Mouse (Mus musculus): ENCODE measurements around the gene Pcyt2. TPM values are rescaled to one million over a fixed set of nuclear protein-coding genes. Genes with fewer than 3 reads are reported as not detected.

The Pcyt2 gene
- not detected in 2 replicates for polyA plus RNA-seq (2012; ENCODE audit: insufficient read depth, insufficient read length, low replicate concordance, missing spikeins)

DNA sequence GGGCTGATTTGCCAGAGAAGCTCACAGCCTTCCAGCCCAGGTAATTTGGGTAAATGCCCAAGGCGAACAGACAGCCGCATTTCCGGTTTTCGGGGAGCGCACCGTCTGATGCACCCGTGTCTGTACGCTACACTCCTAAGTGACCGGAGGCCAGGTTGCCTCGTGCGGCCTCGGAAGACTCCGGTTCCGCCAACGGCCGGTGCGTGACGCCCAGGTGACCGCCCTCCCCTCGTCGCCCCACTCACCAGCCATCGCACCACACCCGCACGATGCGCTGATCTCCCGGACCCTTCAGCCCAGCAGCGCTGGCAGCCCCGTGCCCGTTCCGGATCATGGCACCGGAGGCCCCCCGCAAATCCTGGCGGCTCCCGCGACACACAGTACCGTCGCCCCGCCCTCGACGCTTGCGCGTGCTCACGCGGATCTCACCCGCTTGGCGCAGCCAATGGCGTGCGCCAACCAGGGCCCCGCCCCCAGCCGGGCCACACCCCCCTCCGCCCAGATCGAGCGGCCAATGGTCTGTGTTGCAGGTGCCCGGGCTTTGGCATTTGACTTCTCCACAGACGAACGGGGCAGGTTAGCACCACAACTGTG is at the start of gene Pcyt2:
Gene Pcyt2 (minus strand): TSS at position 418 of the 594 bp plus-strand sequence.
- no peak for TF ChIP-seq CTCF (IDR thresholded peaks at IDR 0.05; ENCODE audit: insufficient read depth, low read depth, low read length)
- peak; percentile 87 for TF ChIP-seq POLR2A (IDR thresholded peaks at IDR 0.05; ENCODE audit: insufficient read depth, low read depth, low read length)
- WGBS, result under 1% methylated on average over 56 of the region's 56 CpGs
- peaks cover 19% of the 10 kb centered on the region for H3K4me1 ChIP-seq (ENCODE audit: control insufficient read depth, insufficient read depth, low read length)
- H3K4me3 ChIP-seq (ENCODE audit: insufficient read depth, low read depth, low read length), result peak within 1 kb of the TSS; percentile 81
- H3K27ac ChIP-seq (ENCODE audit: insufficient read depth, low read depth, low read length), result peak within 1 kb of the TSS; percentile 59

GRCm38 (mm10) chr11:120666617-120667016 is 48.9 kb upstream of the Pcyt2 start:
- TF ChIP-seq POLR2A (IDR thresholded peaks at IDR 0.05; ENCODE audit: insufficient read depth, low read depth, low read length), result no peak
- TF ChIP-seq CTCF (IDR thresholded peaks at IDR 0.05; ENCODE audit: insufficient read depth, low read depth, low read length), result no peak
- H3K4me1 ChIP-seq (ENCODE audit: control insufficient read depth, insufficient read depth, low read length), result no peaks in the 10 kb centered on the region
- H3K27ac ChIP-seq (ENCODE audit: insufficient read depth, low read depth, low read length), result no peak overlapping the region
- WGBS, result 17% methylated on average over 3 of the region's 3 CpGs
- H3K4me3 ChIP-seq (ENCODE audit: insufficient read depth, low read depth, low read length), result no peak overlapping the region

DNA sequence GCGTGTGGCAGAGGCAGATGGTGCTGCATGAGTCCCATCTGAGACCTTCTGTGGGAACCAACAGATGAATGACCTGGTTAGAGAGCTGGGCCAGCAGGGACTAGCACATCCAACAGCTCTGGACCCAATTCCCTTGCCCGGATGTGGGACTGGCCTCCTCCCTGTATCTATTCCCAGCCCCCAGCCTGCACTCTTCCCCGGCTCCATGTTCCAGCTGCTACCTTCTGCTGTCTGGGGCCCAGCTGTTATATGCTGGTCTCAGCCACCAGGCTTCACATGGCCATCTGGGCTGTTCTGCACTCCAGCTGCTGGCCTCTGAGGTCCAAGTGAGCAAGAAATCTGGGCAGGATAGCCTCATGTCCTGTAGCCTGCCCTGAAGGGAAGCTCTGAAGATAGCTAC is 47.7 kb upstream of the Pcyt2 start:
- TF ChIP-seq CTCF (IDR thresholded peaks at IDR 0.05; ENCODE audit: insufficient read depth, low read depth, low read length) (no peak), POLR2A (IDR thresholded peaks at IDR 0.05; ENCODE audit: insufficient read depth, low read depth, low read length) (no peak)
- WGBS, result 88% methylated on average over 3 of the region's 3 CpGs
- H3K4me1 ChIP-seq (ENCODE audit: control insufficient read depth, insufficient read depth, low read length), result peaks cover 8% of the 10 kb centered on the region
- no peak overlapping the region for H3K27ac ChIP-seq (ENCODE audit: insufficient read depth, low read depth, low read length)
- H3K4me3 ChIP-seq (ENCODE audit: insufficient read depth, low read depth, low read length), result no peak overlapping the region

GRCm38 (mm10) chr11:120663714-120664113 is 46.0 kb upstream of the Pcyt2 start:
- WGBS, result 75% methylated on average over 5 of the region's 5 CpGs

GRCm38 (mm10) chr11:120662759-120663158 is 45.0 kb upstream of the Pcyt2 start:
- Histone ChIP-seq H3K4me1 (ENCODE audit: control insufficient read depth, insufficient read depth, low read length) (peaks cover 26% of the 10 kb centered on the region), H3K4me3 (ENCODE audit: insufficient read depth, low read depth, low read length) (no peak overlapping the region), H3K27ac (ENCODE audit: insufficient read depth, low read depth, low read length) (no peak overlapping the region)
- TF ChIP-seq POLR2A (IDR thresholded peaks at IDR 0.05; ENCODE audit: insufficient read depth, low read depth, low read length) (no peak), CTCF (IDR thresholded peaks at IDR 0.05; ENCODE audit: insufficient read depth, low read depth, low read length) (no peak)
- 42% methylated on average over 6 of the region's 6 CpGs for WGBS

More at GRCm38 (mm10) chr11:120663714-120664113, 46.0 kb upstream of the Pcyt2 start:
- TF ChIP-seq CTCF (IDR thresholded peaks at IDR 0.05; ENCODE audit: insufficient read depth, low read depth, low read length) (no peak), POLR2A (IDR thresholded peaks at IDR 0.05; ENCODE audit: insufficient read depth, low read depth, low read length) (no peak)
- Histone ChIP-seq H3K4me3 (ENCODE audit: insufficient read depth, low read depth, low read length) (no peak overlapping the region), H3K4me1 (ENCODE audit: control insufficient read depth, insufficient read depth, low read length) (peaks cover 23% of the 10 kb centered on the region), H3K27ac (ENCODE audit: insufficient read depth, low read depth, low read length) (no peak overlapping the region)

GRCm38 (mm10) chr11:120661076-120661460 is 43.3 kb upstream of the Pcyt2 start, which contains the start of gene Notum:
Gene Notum, minus strand, starts transcription at chr11:120661175.
- TF ChIP-seq POLR2A (IDR thresholded peaks at IDR 0.05; ENCODE audit: insufficient read depth, low read depth, low read length), result no peak
- TF ChIP-seq CTCF (IDR thresholded peaks at IDR 0.05; ENCODE audit: insufficient read depth, low read depth, low read length), result no peak
- H3K4me1 ChIP-seq (ENCODE audit: control insufficient read depth, insufficient read depth, low read length), result peaks cover 26% of the 10 kb centered on the region
- WGBS, result under 1% methylated on average over 35 of the region's 35 CpGs
- H3K4me3 ChIP-seq (ENCODE audit: insufficient read depth, low read depth, low read length), result peak within 1 kb of the TSS; percentile 40
- no peak within 1 kb of the TSS for H3K27ac ChIP-seq (ENCODE audit: insufficient read depth, low read depth, low read length)

GRCm38 (mm10) chr11:120660301-120661075 is 42.8 kb upstream of the Pcyt2 start:
- under 1% methylated on average over 94 of the region's 95 CpGs for WGBS
- H3K27ac ChIP-seq (ENCODE audit: insufficient read depth, low read depth, low read length), result no peak overlapping the region
- TF ChIP-seq POLR2A (IDR thresholded peaks at IDR 0.05; ENCODE audit: insufficient read depth, low read depth, low read length), result no peak
- no peak for TF ChIP-seq CTCF (IDR thresholded peaks at IDR 0.05; ENCODE audit: insufficient read depth, low read depth, low read length)
- H3K4me3 ChIP-seq (ENCODE audit: insufficient read depth, low read depth, low read length), result peak overlapping the region; percentile 40
- H3K4me1 ChIP-seq (ENCODE audit: control insufficient read depth, insufficient read depth, low read length), result peaks cover 26% of the 10 kb centered on the region

DNA sequence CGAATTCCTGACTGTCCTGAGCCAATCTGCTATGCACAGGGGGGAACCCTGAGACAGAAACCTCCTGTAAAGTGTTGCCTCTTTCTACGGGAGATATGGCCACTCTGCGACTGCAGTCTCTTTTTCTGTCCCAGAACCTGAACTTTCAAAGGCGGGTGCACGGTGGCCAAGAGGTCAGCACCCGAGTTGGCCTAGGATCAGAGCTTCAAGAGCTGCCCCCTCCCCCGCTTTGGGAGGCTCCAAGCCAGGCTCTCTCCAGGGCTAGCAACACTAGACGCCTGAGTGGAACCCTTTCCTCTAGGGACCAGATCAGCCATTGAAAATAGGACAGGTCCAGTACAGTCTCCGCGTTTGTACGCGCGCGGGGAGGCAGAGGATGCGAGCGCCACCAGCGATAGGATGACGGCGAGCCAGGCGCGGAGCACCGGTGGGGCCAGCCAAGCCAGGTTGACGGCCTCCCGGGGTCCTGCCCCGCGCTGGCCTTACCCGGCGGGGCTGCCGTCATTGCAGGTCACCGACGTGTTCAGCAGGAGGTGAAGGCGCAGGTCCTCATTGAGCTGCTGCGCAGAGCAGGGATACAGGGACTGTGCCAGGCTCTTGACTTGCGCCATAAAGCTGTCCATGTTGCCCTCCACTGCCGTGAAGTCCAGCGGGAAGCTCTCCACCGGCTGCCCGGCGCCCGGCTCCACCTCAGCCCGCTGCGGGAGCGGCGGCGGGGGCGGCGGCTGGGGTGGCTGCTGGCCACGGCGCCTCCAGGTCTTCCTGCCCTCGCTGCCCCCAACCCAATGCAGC is 42.0 kb upstream of the Pcyt2 start:
- no peak overlapping the region for H3K27ac ChIP-seq (ENCODE audit: insufficient read depth, low read depth, low read length)
- WGBS, result 2% methylated on average over 50 of the region's 50 CpGs
- H3K4me3 ChIP-seq (ENCODE audit: insufficient read depth, low read depth, low read length), result peak overlapping the region; percentile 40
- TF ChIP-seq CTCF (IDR thresholded peaks at IDR 0.05; ENCODE audit: insufficient read depth, low read depth, low read length) (no peak), POLR2A (IDR thresholded peaks at IDR 0.05; ENCODE audit: insufficient read depth, low read depth, low read length) (no peak)
- H3K4me1 ChIP-seq (ENCODE audit: control insufficient read depth, insufficient read depth, low read length), result peaks cover 26% of the 10 kb centered on the region
